Mouse (Mus musculus) ES-Bruce4 (cell line): ENCODE measurements around the gene Rasgrp1. TPM values are rescaled to one million over a fixed set of nuclear protein-coding genes. Genes with fewer than 3 reads are reported as not detected.

Experiments used
- H3K27ac ChIP-seq: 2 replicates; pipeline ENCODE4 v1.5.1; 2012; ENCODE audit warnings: low read length, inconsistent platforms; ENCODE audit not compliant: insufficient read depth
- H3K27me3 ChIP-seq: 2 replicates; pipeline ENCODE4 v1.6.1; 2012; ENCODE audit warnings: mild to moderate bottlenecking, low read length, inconsistent platforms; ENCODE audit not compliant: control insufficient read depth, poor library complexity, insufficient read depth, severe bottlenecking
- H3K36me3 ChIP-seq: 2 replicates; pipeline ENCODE4 v1.6.1; 2012; ENCODE audit warnings: inconsistent platforms, mild to moderate bottlenecking, low read length, moderate library complexity; ENCODE audit not compliant: control insufficient read depth, poor library complexity, insufficient read depth, severe bottlenecking
- H3K4me1 ChIP-seq: one replicate; pipeline ENCODE4 v1.8.1; 2011; ENCODE audit warnings: low read length; ENCODE audit not compliant: control insufficient read depth, insufficient read depth
- H3K4me3 ChIP-seq: 2 replicates; pipeline ENCODE4 v1.5.1; 2011; ENCODE audit warnings: low read depth, mild to moderate bottlenecking, low read length
- H3K9ac ChIP-seq: 2 replicates; pipeline ENCODE4 v1.6.1; 2012; ENCODE audit warnings: low read depth, mild to moderate bottlenecking, inconsistent platforms; ENCODE audit not compliant: poor library complexity, severe bottlenecking
- H3K9me3 ChIP-seq: replicated peaks from 2 replicates; pipeline ENCODE4 v1.6.1; 2012; ENCODE audit warnings: mild to moderate bottlenecking, low read length, inconsistent platforms; ENCODE audit not compliant: control insufficient read depth, poor library complexity, insufficient read depth, severe bottlenecking
- CTCF ChIP-seq: IDR thresholded peaks from one replicate; pipeline ENCODE4 v1.8.1; 2011; ENCODE audit warnings: low read depth, low read length
- EP300 ChIP-seq: IDR thresholded peaks from 2 replicates; pipeline ENCODE4 v1.6.1; 2011; ENCODE audit warnings: low read depth, low read length; ENCODE audit not compliant: insufficient read depth
- POLR2A ChIP-seq: IDR thresholded peaks from one replicate; pipeline ENCODE4 v1.8.1; 2011; ENCODE audit warnings: low read length; ENCODE audit not compliant: insufficient read depth
- polyA plus RNA-seq: library from polyadenylated mRNA; stranded (reverse); fragments of >200 nt; gene quantifications from 2 replicates; pipeline ENCODE4 v1.2.4, GENCODE M21; 2011; ENCODE audit warnings: low read depth; ENCODE audit not compliant: missing spikeins, insufficient read depth, insufficient read length

The Rasgrp1 gene
- polyA plus RNA-seq, 1 experiment = 1.4 TPM

- H3K36me3 ChIP-seq = no peaks in the 10 kb centered on the region
- no peak overlapping the region for H3K4me3 ChIP-seq
- no peak overlapping the region for H3K27ac ChIP-seq
- H3K9me3 ChIP-seq = no peaks in the 10 kb centered on the region
- no peak for TF ChIP-seq POLR2A
- no peak for TF ChIP-seq CTCF
- no peak for TF ChIP-seq EP300
- no peaks in the 10 kb centered on the region for H3K27me3 ChIP-seq
- no peaks in the 10 kb centered on the region for H3K4me1 ChIP-seq
- H3K9ac ChIP-seq = no peak overlapping the region
Measured at GRCm38 (mm10) chr2:117288291-117288690, 54.5 kb downstream of the Rasgrp1 start.

DNA sequence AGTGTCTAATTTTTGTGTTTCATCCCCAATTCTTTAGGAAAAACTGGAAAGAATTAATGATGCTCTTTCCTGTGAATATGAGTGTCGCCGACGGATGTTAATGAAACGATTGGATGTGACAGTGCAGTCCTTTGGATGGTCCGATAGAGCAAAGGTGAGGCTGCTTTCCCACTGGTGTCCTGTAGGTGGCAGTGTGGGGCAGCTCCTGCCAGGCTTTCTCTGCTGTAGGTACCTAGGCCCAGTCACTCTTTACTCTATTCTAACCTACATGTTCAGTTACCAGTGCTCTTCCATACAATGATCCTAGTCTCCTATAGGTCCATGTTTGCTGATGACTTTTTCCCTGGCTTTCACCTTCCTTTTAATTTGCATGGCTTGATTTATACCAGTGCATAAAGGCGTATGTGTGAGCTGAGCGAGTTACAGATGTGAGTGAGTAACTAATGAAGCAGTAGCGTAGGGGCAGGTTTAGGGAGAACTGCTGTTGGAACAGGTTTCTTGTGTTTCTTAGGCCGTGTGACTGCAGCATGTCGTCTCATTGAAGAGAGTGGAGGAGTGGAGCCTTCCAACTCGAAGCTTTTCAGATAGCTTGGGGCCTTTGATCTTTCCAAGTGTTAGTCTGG lies 78.9 kb downstream of the Rasgrp1 start:
- no peak overlapping the region for H3K9ac ChIP-seq
- H3K9me3 ChIP-seq = no peaks in the 10 kb centered on the region
- H3K27ac ChIP-seq = no peak overlapping the region
- H3K36me3 ChIP-seq = peaks cover 15% of the 10 kb centered on the region
- H3K4me1 ChIP-seq = no peaks in the 10 kb centered on the region
- no peak overlapping the region for H3K4me3 ChIP-seq
- H3K27me3 ChIP-seq = no peaks in the 10 kb centered on the region
- peak; percentile 95 for TF ChIP-seq CTCF
- no peak for TF ChIP-seq EP300

DNA sequence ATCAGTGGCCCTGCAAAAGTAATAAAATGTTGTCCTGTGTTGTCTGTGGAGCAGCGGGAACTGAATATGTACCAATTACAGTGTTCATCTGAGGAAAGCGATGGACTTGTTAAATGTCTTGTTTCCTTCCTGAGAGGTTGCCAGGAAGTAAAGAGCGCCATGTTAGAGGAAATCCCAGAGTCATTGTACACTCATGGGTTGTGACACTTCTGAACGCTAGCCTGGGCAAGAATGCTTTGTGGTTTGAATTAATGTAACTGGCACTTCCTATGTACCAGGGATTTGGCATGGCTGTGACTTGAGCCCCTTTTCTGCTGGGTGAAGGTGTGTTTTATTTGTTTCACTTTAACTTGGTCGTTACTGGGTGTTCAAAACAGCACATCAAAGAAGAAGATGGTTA lies 80.6 kb downstream of the Rasgrp1 start:
- Histone ChIP-seq H3K9ac (no peak overlapping the region), H3K27me3 (no peaks in the 10 kb centered on the region), H3K9me3 (no peaks in the 10 kb centered on the region), H3K27ac (no peak overlapping the region), H3K36me3 (peaks cover 9% of the 10 kb centered on the region; the same call in 1 of the 2 replicates), H3K4me1 (no peaks in the 10 kb centered on the region), H3K4me3 (no peak overlapping the region)
- no peak for TF ChIP-seq EP300
- no peak for TF ChIP-seq CTCF
- TF ChIP-seq POLR2A = no peak

DNA sequence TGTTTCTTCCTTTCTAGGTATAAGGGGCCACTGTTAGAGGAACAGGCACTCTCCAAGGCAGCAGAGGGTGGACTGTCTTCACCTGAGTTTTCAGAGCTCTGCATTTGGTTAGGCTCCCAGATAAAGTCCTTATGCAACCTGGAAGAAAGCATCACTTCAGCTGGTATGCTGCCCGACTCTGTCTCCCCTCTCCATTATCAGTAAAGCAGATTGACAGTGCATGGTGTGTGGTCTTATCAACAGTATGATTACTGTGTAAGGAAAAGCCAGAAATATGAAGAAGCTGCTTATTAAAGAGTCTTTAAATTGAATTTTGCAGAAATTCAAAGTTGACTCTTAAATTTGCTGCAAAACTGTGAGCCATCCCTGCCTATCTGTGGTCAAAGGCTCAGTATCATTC lies 85.2 kb downstream of the Rasgrp1 start:
- no peak overlapping the region for H3K4me3 ChIP-seq
- no peak overlapping the region for H3K27ac ChIP-seq
- no peaks in the 10 kb centered on the region for H3K27me3 ChIP-seq
- TF ChIP-seq CTCF (no peak), EP300 (no peak), POLR2A (no peak)
- no peak overlapping the region for H3K9ac ChIP-seq
- H3K9me3 ChIP-seq = no peaks in the 10 kb centered on the region
- peaks cover 3% of the 10 kb centered on the region; the same call in 1 of the 2 replicates for H3K36me3 ChIP-seq
- H3K4me1 ChIP-seq = no peaks in the 10 kb centered on the region

DNA sequence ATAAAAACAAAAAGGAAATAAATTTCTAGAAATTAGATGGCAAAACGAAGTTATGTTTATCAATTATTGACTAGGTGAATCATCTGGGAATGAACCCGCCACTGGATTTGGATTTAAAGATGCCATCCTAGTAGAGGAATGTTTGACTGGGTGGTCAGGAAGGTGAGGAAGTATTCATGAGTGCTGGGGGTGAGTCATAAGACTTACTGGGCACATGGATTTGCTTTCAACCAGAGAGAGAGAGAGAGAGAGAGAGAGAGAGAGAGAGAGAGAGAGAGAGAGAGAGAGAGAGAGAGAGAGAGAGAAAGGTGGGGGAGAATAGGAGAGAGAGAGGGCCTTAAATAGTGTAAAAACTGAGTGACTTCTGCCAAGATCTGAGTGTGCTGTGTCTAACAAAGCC lies 87.4 kb downstream of the Rasgrp1 start:
- Histone ChIP-seq H3K4me3 (no peak overlapping the region), H3K4me1 (no peaks in the 10 kb centered on the region), H3K9me3 (no peaks in the 10 kb centered on the region), H3K27me3 (no peaks in the 10 kb centered on the region), H3K36me3 (peaks cover 3% of the 10 kb centered on the region; the same call in 1 of the 2 replicates), H3K9ac (no peak overlapping the region), H3K27ac (no peak overlapping the region)
- TF ChIP-seq EP300 (no peak), CTCF (no peak), POLR2A (no peak)

GRCm38 (mm10) chr2:117250001-117250510 lies 92.7 kb downstream of the Rasgrp1 start:
- peak overlapping the region; percentile 93 for H3K4me3 ChIP-seq
- H3K9me3 ChIP-seq = no peaks in the 10 kb centered on the region
- no peak overlapping the region for H3K27ac ChIP-seq
- no peaks in the 10 kb centered on the region for H3K4me1 ChIP-seq
- peak overlapping the region; percentile 88 for H3K9ac ChIP-seq
- H3K36me3 ChIP-seq = no peaks in the 10 kb centered on the region
- no peak for TF ChIP-seq EP300
- no peak for TF ChIP-seq POLR2A
- TF ChIP-seq CTCF = no peak
- H3K27me3 ChIP-seq = no peaks in the 10 kb centered on the region
